Mouse (Mus musculus) lung, postnatal 0 days (tissue): Measurements from ENCODE around the gene Trp53i13. TPM values are rescaled to one million over a fixed set of nuclear protein-coding genes. Genes with fewer than 3 reads are reported as not detected.

ENCODE experiments used
- ATAC-seq: fragments of 200-750 bp; cut with Nextera tagmentation; 2 replicates; pipeline ENCODE4 v1.8.0; 2017; ENCODE audit warnings: moderate library complexity
- DNase-seq: peaks from one replicate; pipeline ENCODE4 v3.0.0-alpha.2; 2016; ENCODE audit warnings: low spot score
- H3K27ac ChIP-seq: fragments of 300-500 bp; sonication (generic); 2 replicates; pipeline ENCODE4 v1.5.1; 2014; ENCODE audit warnings: antibody characterized with exemption, mild to moderate bottlenecking, low read length, mixed read lengths
- H3K27me3 ChIP-seq: fragments of 300-500 bp; sonication (generic); replicated peaks from 2 replicates; pipeline ENCODE4 v1.6.1; 2014; ENCODE audit warnings: low read length, mixed read lengths; ENCODE audit not compliant: insufficient read depth
- H3K36me3 ChIP-seq: fragments of 300-500 bp; sonication (generic); 2 replicates; pipeline ENCODE4 v1.6.1; 2014; ENCODE audit warnings: low read length, mixed read lengths; ENCODE audit not compliant: insufficient read depth
- H3K4me1 ChIP-seq: fragments of 300-500 bp; sonication (generic); 2 replicates; pipeline ENCODE4 v1.6.1; 2014; ENCODE audit warnings: antibody characterized with exemption, low read depth, low read length, mixed read lengths; ENCODE audit not compliant: insufficient read depth
- H3K4me2 ChIP-seq: fragments of 300-500 bp; sonication (generic); replicated peaks from 2 replicates; pipeline ENCODE4 v1.6.1; 2014; ENCODE audit warnings: low read depth, mild to moderate bottlenecking, low read length, moderate library complexity, mixed read lengths
- H3K4me3 ChIP-seq: fragments of 300-500 bp; sonication (generic); 2 replicates; pipeline ENCODE4 v1.5.1; 2014; ENCODE audit warnings: low read depth, low read length
- H3K9ac ChIP-seq: fragments of 300-500 bp; sonication (generic); replicated peaks from 2 replicates; pipeline ENCODE4 v1.6.1; 2014; ENCODE audit warnings: low read depth, mild to moderate bottlenecking
- H3K9me3 ChIP-seq: fragments of 300-500 bp; sonication (generic); 2 replicates; pipeline ENCODE4 v1.6.1; 2016; ENCODE audit warnings: low read length, mixed read lengths
- CTCF ChIP-seq: IDR thresholded peaks from 2 replicates; pipeline ENCODE4 v1.5.1; 2016; ENCODE audit warnings: antibody characterized with exemption, mild to moderate bottlenecking
- EP300 ChIP-seq: IDR thresholded peaks from 2 replicates; pipeline ENCODE4 v1.6.1; 2016; ENCODE audit warnings: antibody characterized with exemption, mild to moderate bottlenecking, control low read depth
- WGBS: fragments of 180-500 bp; shearing (Covaris S2); extraction: QIAGEN DNeasy Blood & Tissue Kit; methylation state at CpG from one replicate; pipeline ENCODE4 v1.1.7; 2014; 5-methylcytosine and 5-hydroxymethylcytosine counted together
- polyA plus RNA-seq: library from polyadenylated mRNA; unstranded; fragments of >200 nt; fragmentation: Nextera tagmentation; extraction: Ambion mirVana; gene quantifications from 2 replicates; pipeline ENCODE4 v1.2.1, GENCODE M21; 2015

Trp53i13 gene
- polyA plus RNA-seq, 1 experiment from 2014 or later = 32.9 TPM

- H3K36me3 ChIP-seq = no peaks in the 10 kb centered on the region
- no peak overlapping the region for H3K27ac ChIP-seq
- no peak overlapping the region for H3K4me3 ChIP-seq
- H3K27me3 ChIP-seq = no peaks in the 10 kb centered on the region
- H3K9ac ChIP-seq = no peak overlapping the region
- ATAC-seq = no peak
- H3K9me3 ChIP-seq = no peaks in the 10 kb centered on the region
- H3K4me1 ChIP-seq = no peaks in the 10 kb centered on the region
- WGBS = 69% methylated on average over 3 of the region's 3 CpGs
- H3K4me2 ChIP-seq = no peak overlapping the region
- TF ChIP-seq EP300 = no peak
- TF ChIP-seq CTCF = peak; percentile 20; the same call in 1 of the 2 replicates
- no peak for DNase-seq
These were observed 10.2 kb upstream of the Trp53i13 start for GRCm38 (mm10) chr11:77525804-77526486.

- no peak overlapping the region for H3K4me3 ChIP-seq
- no peak overlapping the region for H3K27ac ChIP-seq
- ATAC-seq = no peak
- DNase-seq = peak; percentile 67
- TF ChIP-seq EP300 = no peak
- TF ChIP-seq CTCF = no peak
- H3K9me3 ChIP-seq = no peaks in the 10 kb centered on the region
- H3K4me2 ChIP-seq = 0 out of 2 replicates have a peak overlapping the region, but pooled peaks have one; percentile 5
- no peak overlapping the region for H3K9ac ChIP-seq
- WGBS = 46% methylated on average over 5 of the region's 5 CpGs
- H3K4me1 ChIP-seq = peaks cover 4% of the 10 kb centered on the region; the same call in 1 of the 2 replicates
- H3K27me3 ChIP-seq = no peaks in the 10 kb centered on the region
- no peaks in the 10 kb centered on the region for H3K36me3 ChIP-seq
These were observed 5.1 kb upstream of the Trp53i13 start for GRCm38 (mm10) chr11:77520601-77521529.

GRCm38 (mm10) chr11:77519043-77519442 lies 3.3 kb upstream of the Trp53i13 start, which contains the start of gene Gm10392:
Gene Gm10392, minus strand, starts transcription at chr11:77519198.
- peaks cover 17% of the 10 kb centered on the region for H3K4me1 ChIP-seq
- H3K9me3 ChIP-seq = no peaks in the 10 kb centered on the region
- 57% methylated on average over 5 of the region's 5 CpGs for WGBS
- no peak within 1 kb of the TSS for H3K27ac ChIP-seq
- ATAC-seq (peak; percentile 23), DNase-seq (peak; percentile 63)
- H3K36me3 ChIP-seq = no peaks in the 10 kb centered on the region
- no peak within 1 kb of the TSS for H3K4me3 ChIP-seq
- TF ChIP-seq CTCF (no peak), EP300 (peak; percentile 51; the same call in 1 of the 2 replicates)
- H3K9ac ChIP-seq = no peak within 1 kb of the TSS
- H3K4me2 ChIP-seq = no peak within 1 kb of the TSS
- 0 out of 2 replicates have a peak, but pooled peaks cover 4% of the 10 kb centered on the region for H3K27me3 ChIP-seq

GRCm38 (mm10) chr11:77518051-77518798 lies 2.4 kb upstream of the Trp53i13 start:
- H3K4me3 ChIP-seq = no peak overlapping the region
- H3K4me1 ChIP-seq = peaks cover 22% of the 10 kb centered on the region
- 0 out of 2 replicates have a peak, but pooled peaks cover 4% of the 10 kb centered on the region for H3K27me3 ChIP-seq
- 77% methylated on average over 24 of the region's 27 CpGs for WGBS
- H3K9ac ChIP-seq = no peak overlapping the region
- DNase-seq = no peak
- no peak for TF ChIP-seq EP300
- TF ChIP-seq CTCF = no peak
- no peaks in the 10 kb centered on the region for H3K36me3 ChIP-seq
- no peak for ATAC-seq
- H3K9me3 ChIP-seq = no peaks in the 10 kb centered on the region
- H3K27ac ChIP-seq = no peak overlapping the region
- no peak overlapping the region for H3K4me2 ChIP-seq

- TF ChIP-seq CTCF = no peak
- no peak for TF ChIP-seq EP300
- no peak overlapping the region for H3K4me2 ChIP-seq
- H3K36me3 ChIP-seq = no peaks in the 10 kb centered on the region
- DNase-seq (no peak), ATAC-seq (no peak)
- peaks cover 27% of the 10 kb centered on the region for H3K4me1 ChIP-seq
- no peak overlapping the region for H3K4me3 ChIP-seq
- H3K27ac ChIP-seq = no peak overlapping the region
- H3K9ac ChIP-seq = no peak overlapping the region
- 0 out of 2 replicates have a peak, but pooled peaks cover 4% of the 10 kb centered on the region for H3K27me3 ChIP-seq
- WGBS = 72% methylated on average over 5 of the region's 5 CpGs
- no peaks in the 10 kb centered on the region for H3K9me3 ChIP-seq
These were observed 1.0 kb upstream of the Trp53i13 start for GRCm38 (mm10) chr11:77516553-77517425.
